Mouse (Mus musculus) liver, adult (tissue): ENCODE measurements around the gene Spsb4.

Experiments
- GATA4 ChIP-seq: IDR thresholded peaks from 2 replicates; pipeline ENCODE4 v1.6.1; 2014; ENCODE audit warnings: mild to moderate bottlenecking, low read length; ENCODE audit not compliant: insufficient replicate concordance

Spsb4 gene

GRCm38 (mm10) chr9:96904360-96905355 is 114.0 kb downstream of the Spsb4 start:
- TF ChIP-seq GATA4 = no peak

DNA sequence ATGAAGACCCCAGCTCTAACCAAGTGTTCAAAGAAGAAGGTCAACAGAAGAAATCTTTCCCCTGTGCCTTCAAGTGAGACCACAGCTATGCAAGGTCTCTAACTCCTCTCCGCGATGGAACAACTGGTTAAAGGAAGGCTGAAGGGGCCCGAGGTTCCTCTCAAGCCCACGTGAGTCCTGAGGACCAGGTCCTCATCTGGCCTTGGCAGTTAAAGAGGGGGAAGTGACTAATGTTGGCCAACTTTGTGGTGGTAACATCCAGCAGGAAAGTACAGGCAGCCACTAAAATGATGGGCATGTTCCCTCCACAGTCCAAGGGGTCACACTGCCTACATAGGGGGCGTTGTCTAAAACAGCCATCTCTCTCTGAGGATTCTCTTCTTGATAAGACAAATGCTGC is 118.9 kb downstream of the Spsb4 start:
- TF ChIP-seq GATA4 = no peak

- TF ChIP-seq GATA4 = no peak
Observed at GRCm38 (mm10) chr9:96899004-96899403, 119.6 kb downstream of the Spsb4 start.

DNA sequence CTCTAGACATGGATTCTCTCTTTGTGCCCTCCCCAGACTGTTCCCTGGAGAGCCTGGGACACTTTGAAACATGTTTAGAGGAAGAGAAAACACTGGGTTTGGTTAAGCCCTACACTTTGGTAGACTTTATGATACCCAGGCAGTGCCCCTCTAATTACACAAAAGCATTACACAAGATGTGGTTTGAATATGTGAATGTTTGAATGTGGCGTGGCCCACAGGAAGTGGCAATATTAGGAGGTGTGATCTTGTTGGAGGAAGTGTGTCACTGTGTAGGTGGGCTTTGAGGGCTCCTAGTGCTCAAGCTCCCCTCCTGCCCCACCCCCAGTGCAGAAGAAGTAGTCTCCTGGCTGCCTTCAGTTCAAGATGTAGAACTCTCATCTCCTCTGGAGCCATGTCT is 122.0 kb downstream of the Spsb4 start:
- TF ChIP-seq GATA4 = no peak

GRCm38 (mm10) chr9:96893582-96893981 is 125.1 kb downstream of the Spsb4 start:
- TF ChIP-seq GATA4 = no peak
